12 mouse cellular contexts compared by ENCODE assay signal in genomic region chr3:107261851-107262165, GRCm38 (mm10). TPM values are rescaled to one million over a fixed set of nuclear protein-coding genes. Genes with fewer than 3 reads are reported as not detected.
A peak's percentile ranks its signal among the peaks of the same experiment; 100 is the strongest.
DNase-seq lines count a peak whose midpoint lies in the region; ATAC-seq and TF ChIP-seq lines count a peak whose summit lies in the region.
"Had no signal": no experiment of that assay in that cellular context is flagged by ENCODE, and none has a peak within 500 bp of the region (broad histone marks: within the 10 kb centered on the region; RNA-seq: fewer than 3 reads in every experiment).

No protein-coding gene starts in this region.

- DNase-seq in gastrocnemius, adult 18-20 months (ENCODE audit: low spot score), result peak; percentile 49
- DNase-seq in gastrocnemius, postnatal 4 days (ENCODE audit: low spot score in 2 of 2), result no peak
- peak; percentile 23 for DNase-seq in liver, postnatal 0 days
- DNase-seq in embryonic facial prominence, embryonic 10.5 days (ENCODE audit: low spot score), result no peak
- peak; percentile 51 for DNase-seq in lung, postnatal 36 days
- DNase-seq in cerebellum, adult 9-11 months, result no peak
- no peak for DNase-seq in midbrain, embryonic 11.5 days (ENCODE audit: low spot score, missing footprints)

- 44% methylated on average over 7 of the region's 7 CpGs for WGBS in liver, postnatal 0 days (ENCODE audit: insufficient replicate concordance)
- WGBS in liver, embryonic 12.5 days (ENCODE audit: insufficient replicate concordance), result 70% methylated on average over 7 of the region's 7 CpGs
- 43% methylated on average over 7 of the region's 7 CpGs for WGBS in embryonic facial prominence, embryonic 10.5 days
- 70% methylated on average over 7 of the region's 7 CpGs for WGBS in midbrain, embryonic 11.5 days

- TF ChIP-seq CTCF in liver, postnatal 0 days (IDR thresholded peaks at IDR 0.05; ENCODE audit: low read depth), result no peak

- no peaks in the 10 kb centered on the region; the same call in 1 of the 2 replicates for H3K4me1 ChIP-seq in liver, postnatal 0 days (ENCODE audit: insufficient read depth)
- H3K4me1 ChIP-seq in liver, embryonic 12.5 days, result no peaks in the 10 kb centered on the region
- H3K4me1 ChIP-seq in embryonic facial prominence, embryonic 10.5 days, result peaks cover 15% of the 10 kb centered on the region
- peaks cover 4% of the 10 kb centered on the region for H3K4me1 ChIP-seq in midbrain, embryonic 11.5 days (ENCODE audit: control insufficient read depth, insufficient read depth, low read length)

- peak overlapping the region; percentile 36; the same call in 1 of the 2 replicates for H3K27ac ChIP-seq in liver, postnatal 0 days (ENCODE audit: low read depth)
- no peak overlapping the region for H3K27ac ChIP-seq in liver, embryonic 12.5 days
- H3K27ac ChIP-seq in embryonic facial prominence, embryonic 10.5 days (replicated peaks), result peak overlapping the region; percentile 51; the same call in 1 of the 2 replicates
- H3K27ac ChIP-seq in midbrain, embryonic 11.5 days (ENCODE audit: low read depth, low read length), result no peak overlapping the region

- H3K27me3 ChIP-seq in liver, postnatal 0 days (ENCODE audit: insufficient read depth, low read length), result no peaks in the 10 kb centered on the region
- H3K27me3 ChIP-seq in liver, embryonic 12.5 days (replicated peaks), result no peaks in the 10 kb centered on the region
- H3K27me3 ChIP-seq in embryonic facial prominence, embryonic 10.5 days (replicated peaks; ENCODE audit: low read depth, poor library complexity, severe bottlenecking), result no peaks in the 10 kb centered on the region
- H3K27me3 ChIP-seq in midbrain, embryonic 11.5 days (ENCODE audit: control insufficient read depth, insufficient read depth, low read length), result no peaks in the 10 kb centered on the region

- no peaks in the 10 kb centered on the region for H3K9me3 ChIP-seq in liver, postnatal 0 days (ENCODE audit: low read length)
- no peaks in the 10 kb centered on the region for H3K9me3 ChIP-seq in liver, embryonic 12.5 days (replicated peaks)
- no peaks in the 10 kb centered on the region for H3K9me3 ChIP-seq in embryonic facial prominence, embryonic 10.5 days
- H3K9me3 ChIP-seq in midbrain, embryonic 11.5 days (ENCODE audit: control insufficient read depth, low read length), result no peaks in the 10 kb centered on the region

- H3K4me2 ChIP-seq in liver, postnatal 0 days (ENCODE audit: low read depth, low read length), result no peak overlapping the region
- H3K4me2 ChIP-seq in liver, embryonic 12.5 days, result no peak overlapping the region
- H3K4me2 ChIP-seq in midbrain, embryonic 11.5 days, result no peak overlapping the region

- no peaks in the 10 kb centered on the region for H3K36me3 ChIP-seq in liver, postnatal 0 days (replicated peaks; ENCODE audit: insufficient read depth, low read length)
- no peaks in the 10 kb centered on the region for H3K36me3 ChIP-seq in liver, embryonic 12.5 days
- H3K36me3 ChIP-seq in embryonic facial prominence, embryonic 10.5 days (replicated peaks), result no peaks in the 10 kb centered on the region
- no peaks in the 10 kb centered on the region for H3K36me3 ChIP-seq in midbrain, embryonic 11.5 days (ENCODE audit: control insufficient read depth, insufficient read depth, low read length)

- no peak for TF ChIP-seq EP300 in liver, postnatal 0 days (IDR thresholded peaks at IDR 0.05; ENCODE audit: low read depth)

- no peak for ATAC-seq in liver, postnatal 0 days
- no peak for ATAC-seq in liver, embryonic 12.5 days
- ATAC-seq in midbrain, embryonic 11.5 days (ENCODE audit: low FRiP score), result no peak

- no peak overlapping the region for H3K4me3 ChIP-seq in liver, postnatal 0 days (ENCODE audit: low read depth, low read length)
- H3K4me3 ChIP-seq in liver, embryonic 12.5 days, result no peak overlapping the region
- no peak overlapping the region for H3K4me3 ChIP-seq in embryonic facial prominence, embryonic 10.5 days
- H3K4me3 ChIP-seq in midbrain, embryonic 11.5 days (ENCODE audit: low read depth, low read length), result no peak overlapping the region

- no peak overlapping the region for H3K9ac ChIP-seq in liver, postnatal 0 days (replicated peaks)
- H3K9ac ChIP-seq in liver, embryonic 12.5 days, result no peak overlapping the region
- no peak overlapping the region for H3K9ac ChIP-seq in midbrain, embryonic 11.5 days (ENCODE audit: low read length)

RNA-seq across cellular contexts. Expression of gene Lamtor5, which starts 16.9 kb away (rescaled TPM):
- total RNA-seq in gastrocnemius, adult 18-20 months (2021), result 10 to 100 TPM; 57.2 to 58.1 TPM
- 10 to 100 TPM; 56.2 to 57.1 TPM for total RNA-seq in gastrocnemius, postnatal 4 days (2021)
- polyA plus RNA-seq in liver, postnatal 0 days (2015; fragmentation: Nextera tagmentation; extraction: Ambion mirVana), result 94.0 and 99.8 TPM in 2 replicates
- polyA plus RNA-seq in liver, embryonic 12.5 days (2016; fragmentation: Nextera tagmentation; extraction: Ambion mirVana), result 123 and 128 TPM in 2 replicates
- 187 and 191 TPM in 2 replicates for polyA plus RNA-seq in embryonic facial prominence, embryonic 10.5 days (2016; fragmentation: Nextera tagmentation; extraction: Ambion mirVana)
- 195 and 198 TPM in 2 replicates for polyA plus RNA-seq in midbrain, embryonic 11.5 days (2014; fragmentation: Nextera tagmentation; extraction: Ambion mirVana)

RNA-seq across cellular contexts. Expression of gene Prok1, which starts 22.3 kb away (rescaled TPM):
- not detected for total RNA-seq in gastrocnemius, adult 18-20 months (2021)
- under 1 TPM in 1 of 2 experiments, not detected in 1; 0.23 TPM for total RNA-seq in gastrocnemius, postnatal 4 days (2021)
- 9.8 and 10.5 TPM in 2 replicates for polyA plus RNA-seq in liver, postnatal 0 days (2015; fragmentation: Nextera tagmentation; extraction: Ambion mirVana)
- polyA plus RNA-seq in liver, embryonic 12.5 days (2016; fragmentation: Nextera tagmentation; extraction: Ambion mirVana), result not detected in 2 replicates
- not detected in 2 replicates for polyA plus RNA-seq in embryonic facial prominence, embryonic 10.5 days (2016; fragmentation: Nextera tagmentation; extraction: Ambion mirVana)
- 0.07 TPM in 1 of 2 replicates, not detected in the other for polyA plus RNA-seq in midbrain, embryonic 11.5 days (2014; fragmentation: Nextera tagmentation; extraction: Ambion mirVana)
- total RNA-seq: megakaryocyte, adult 5-6 weeks had no signal
- polyA plus RNA-seq: C2C12; heart, embryonic 14.5 days had no signal

RNA-seq across cellular contexts. Expression of gene Slc16a4, which starts 29.2 kb away (rescaled TPM):
- under 1 TPM; 0.09 TPM for total RNA-seq in gastrocnemius, adult 18-20 months (2021)
- under 1 TPM; 0.18 to 0.37 TPM for total RNA-seq in gastrocnemius, postnatal 4 days (2021)
- polyA plus RNA-seq in liver, postnatal 0 days (2015; fragmentation: Nextera tagmentation; extraction: Ambion mirVana), result 0.14 and 0.27 TPM in 2 replicates
- polyA plus RNA-seq in liver, embryonic 12.5 days (2016; fragmentation: Nextera tagmentation; extraction: Ambion mirVana), result 1.0 and 1.2 TPM in 2 replicates
- 2.1 and 2.5 TPM in 2 replicates for polyA plus RNA-seq in embryonic facial prominence, embryonic 10.5 days (2016; fragmentation: Nextera tagmentation; extraction: Ambion mirVana)
- 1.8 and 2.2 TPM in 2 replicates for polyA plus RNA-seq in midbrain, embryonic 11.5 days (2014; fragmentation: Nextera tagmentation; extraction: Ambion mirVana)

RNA-seq across cellular contexts. Expression of gene A630076J17Rik, which starts 31.4 kb away (rescaled TPM):
- total RNA-seq in gastrocnemius, adult 18-20 months (2021), result not detected
- not detected for total RNA-seq in gastrocnemius, postnatal 4 days (2021)
- 0.24 and 0.26 TPM in 2 replicates for polyA plus RNA-seq in liver, postnatal 0 days (2015; fragmentation: Nextera tagmentation; extraction: Ambion mirVana)
- not detected in 2 replicates for polyA plus RNA-seq in liver, embryonic 12.5 days (2016; fragmentation: Nextera tagmentation; extraction: Ambion mirVana)
- polyA plus RNA-seq in embryonic facial prominence, embryonic 10.5 days (2016; fragmentation: Nextera tagmentation; extraction: Ambion mirVana), result not detected in 2 replicates
- polyA plus RNA-seq in midbrain, embryonic 11.5 days (2014; fragmentation: Nextera tagmentation; extraction: Ambion mirVana), result not detected in 2 replicates
- total RNA-seq: left cerebral cortex, adult 8-10 months; megakaryocyte, adult 5-6 weeks had no signal

RNA-seq across cellular contexts. Expression of gene Cym, which starts 40.3 kb away (rescaled TPM):
- total RNA-seq in gastrocnemius, adult 18-20 months (2021), result not detected
- total RNA-seq in gastrocnemius, postnatal 4 days (2021), result not detected
- 3.9 and 4.2 TPM in 2 replicates for polyA plus RNA-seq in liver, postnatal 0 days (2015; fragmentation: Nextera tagmentation; extraction: Ambion mirVana)
- polyA plus RNA-seq in liver, embryonic 12.5 days (2016; fragmentation: Nextera tagmentation; extraction: Ambion mirVana), result not detected in 2 replicates
- polyA plus RNA-seq in embryonic facial prominence, embryonic 10.5 days (2016; fragmentation: Nextera tagmentation; extraction: Ambion mirVana), result 0.11 TPM in 1 of 2 replicates, not detected in the other
- polyA plus RNA-seq in midbrain, embryonic 11.5 days (2014; fragmentation: Nextera tagmentation; extraction: Ambion mirVana), result not detected in 2 replicates
- polyA plus RNA-seq: C2C12 had no signal

Comparison
In these comparisons a context has a peak if more than half of its experiments do, and no peak if none do; other contexts are left out.
1. DNase-seq: peak in gastrocnemius, adult 18-20 months (single experiment), liver, postnatal 0 days (single experiment) and lung, postnatal 36 days (single experiment); none in gastrocnemius, postnatal 4 days (0 of 2), embryonic facial prominence, embryonic 10.5 days (single experiment), cerebellum, adult 9-11 months (single experiment) and midbrain, embryonic 11.5 days (single experiment).
2. H3K27ac ChIP-seq: peak in liver, postnatal 0 days (single experiment) and embryonic facial prominence, embryonic 10.5 days (single experiment); none in liver, embryonic 12.5 days (single experiment) and midbrain, embryonic 11.5 days (single experiment).
3. RNA of gene Prok1, which starts 22.3 kb away (polyA plus RNA-seq): 9.8 to 10.5 TPM in liver, postnatal 0 days; 0.07 TPM in midbrain, embryonic 11.5 days, not detected in embryonic facial prominence, embryonic 10.5 days and not detected in liver, embryonic 12.5 days; every median in the first group is over 10 times any median in the second.